Mouse (Mus musculus) lung, postnatal 4 days (tissue): ENCODE results near the gene Vax1.
A peak's percentile ranks its signal among the peaks of the same experiment; 100 is the strongest.

Source experiments
- DNase-seq, 2 experiments: peaks; one replicate each; pipeline ENCODE4 v3.0.0; 2021

Vax1 gene

GRCm38 (mm10) chr19:59169143-59169935 is 517 bp downstream of the Vax1 start:
- peak in 1 of 2 experiments; percentile 25 for DNase-seq

DNA sequence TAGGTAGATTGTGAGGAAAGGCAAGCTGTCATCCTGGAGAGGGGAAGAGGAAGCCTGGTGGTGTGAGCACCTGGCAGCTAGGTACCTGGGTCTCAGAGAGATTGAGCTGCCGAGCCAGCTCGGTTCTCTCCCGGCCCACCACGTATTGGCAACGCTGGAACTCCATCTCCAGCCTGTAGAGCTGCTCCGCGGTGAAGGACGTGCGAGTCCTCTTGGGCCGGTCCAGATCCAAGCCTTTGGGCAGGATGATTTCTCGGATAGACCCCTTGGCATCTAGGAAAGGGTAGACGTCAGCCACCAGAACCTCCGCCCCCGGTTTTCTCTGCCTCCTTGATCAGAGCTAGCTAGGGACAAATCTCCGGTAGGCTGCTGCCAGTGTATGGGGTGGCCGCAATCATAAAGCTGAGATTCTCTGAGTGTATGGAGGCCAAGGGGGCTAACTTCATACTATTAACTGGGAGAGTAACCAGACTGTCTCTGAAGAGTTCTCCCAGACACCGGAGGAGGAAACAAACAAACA is 1.4 kb downstream of the Vax1 start:
- no peak for DNase-seq

DNA sequence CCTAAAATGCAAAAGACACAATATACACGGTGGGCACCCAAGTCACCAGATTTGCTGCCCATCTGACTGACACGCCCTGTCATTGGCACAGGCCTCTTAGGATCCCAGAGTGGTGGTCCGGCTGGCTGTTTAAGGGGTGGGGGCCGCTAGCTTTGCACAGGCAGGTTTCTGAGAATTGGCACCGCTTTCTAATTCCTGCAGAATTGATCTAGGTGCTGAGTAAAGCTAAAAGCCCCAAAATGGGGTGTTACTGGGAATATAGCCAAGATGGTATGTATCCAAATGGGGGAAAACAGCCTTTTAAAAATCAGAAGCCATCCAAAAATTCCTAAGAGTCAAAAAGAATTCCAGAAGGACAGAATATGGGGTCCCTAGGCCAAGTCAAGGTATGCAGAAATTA is 2.0 kb downstream of the Vax1 start:
- DNase-seq = no peak

- DNase-seq = no peak
Measured at GRCm38 (mm10) chr19:59166879-59167278, 3.0 kb downstream of the Vax1 start.

- DNase-seq = peak in 1 of 2 experiments; percentile 31
Measured at GRCm38 (mm10) chr19:59166311-59166761, 3.5 kb downstream of the Vax1 start.

- no peak for DNase-seq
Measured at GRCm38 (mm10) chr19:59165577-59165976, 4.3 kb downstream of the Vax1 start.

DNA sequence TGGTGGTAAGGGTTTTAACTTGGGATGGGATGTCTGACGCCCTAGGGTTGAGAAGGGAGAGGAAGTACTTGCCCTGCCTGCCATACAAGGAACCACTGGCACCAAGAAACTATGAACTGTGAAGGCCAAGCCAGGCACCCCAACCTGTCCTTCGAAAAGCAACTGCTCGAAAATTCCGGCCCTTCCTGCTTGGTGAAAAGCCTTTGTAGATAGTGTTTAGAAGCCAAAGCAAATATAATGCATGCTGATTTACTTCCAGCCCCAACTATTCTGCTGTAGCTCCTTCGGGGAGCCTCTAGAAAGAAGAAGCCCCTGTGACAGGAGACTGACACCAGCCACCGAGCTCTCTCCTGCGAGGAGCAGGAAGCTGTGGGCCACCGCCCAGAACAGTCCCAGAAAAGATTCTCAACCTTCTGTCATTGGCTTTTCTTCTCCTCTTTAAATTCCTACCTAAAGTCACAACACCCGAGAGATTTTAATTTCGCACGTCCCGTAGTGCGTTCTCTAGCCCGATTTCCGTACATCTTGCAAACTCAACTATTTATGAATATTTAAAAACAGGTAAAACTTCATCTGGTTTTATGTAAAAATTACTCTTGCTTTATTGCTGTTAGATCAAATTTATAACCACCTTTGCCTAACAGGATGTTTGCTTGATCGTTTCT is 4.8 kb downstream of the Vax1 start:
- no peak for DNase-seq

- no peak for DNase-seq
Measured at GRCm38 (mm10) chr19:59164111-59164510, 5.7 kb downstream of the Vax1 start.

- DNase-seq = no peak
Measured at GRCm38 (mm10) chr19:59156702-59157101, 13.2 kb downstream of the Vax1 start.

GRCm38 (mm10) chr19:59154171-59154570 is 15.7 kb downstream of the Vax1 start:
- no peak for DNase-seq

DNA sequence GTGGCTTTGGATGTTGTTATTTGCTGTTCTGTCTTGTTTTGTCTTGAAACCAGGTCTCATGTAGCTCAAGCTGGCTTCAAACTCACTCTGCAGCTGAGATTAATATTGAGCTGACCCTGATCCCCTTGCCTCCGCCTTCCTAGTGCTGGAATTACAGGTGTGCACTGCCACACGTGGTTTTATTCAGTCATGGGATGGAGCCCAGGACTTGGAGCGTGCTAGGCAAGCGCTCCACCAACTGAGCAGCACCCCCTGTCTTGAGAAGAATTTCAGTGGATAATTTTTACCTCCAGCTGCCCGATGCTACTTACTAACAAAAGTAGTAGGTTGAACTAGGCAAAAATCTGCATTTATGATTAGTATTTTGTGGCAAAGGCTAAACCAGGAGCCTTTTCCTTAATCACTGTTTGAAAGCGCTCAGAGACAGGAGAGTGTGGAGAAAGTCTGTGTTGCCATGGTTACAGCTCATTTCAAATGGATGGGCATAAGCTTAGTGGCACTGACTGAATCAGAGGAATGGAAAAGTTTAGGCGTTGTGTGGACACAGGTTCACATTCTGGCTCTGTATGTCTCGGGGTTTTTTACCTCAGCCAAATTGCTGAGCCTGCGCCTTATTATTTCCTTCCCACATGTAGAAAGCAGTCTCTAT is 24.2 kb downstream of the Vax1 start:
- no peak for DNase-seq

- no peak for DNase-seq
Measured at GRCm38 (mm10) chr19:59145064-59145463, 24.8 kb downstream of the Vax1 start.

DNA sequence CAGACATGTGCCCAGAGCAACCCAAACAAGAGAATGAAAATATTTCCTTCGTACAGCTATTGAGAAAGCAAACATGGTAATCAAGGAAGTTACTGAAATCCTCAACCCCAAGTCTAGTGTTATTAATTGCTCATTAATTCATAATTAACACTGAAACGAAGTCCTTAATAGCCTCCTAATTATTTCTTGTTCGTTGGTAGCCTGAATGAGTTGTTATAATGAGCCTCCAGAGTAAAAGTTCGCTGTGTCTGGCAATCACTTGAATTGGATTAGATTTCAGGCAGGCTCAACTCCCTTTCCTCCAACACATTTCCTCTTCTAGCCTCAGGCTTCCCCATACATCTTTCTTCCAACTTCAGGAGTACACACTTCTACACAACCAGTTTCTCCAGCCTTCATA is 27.6 kb downstream of the Vax1 start:
- DNase-seq = no peak

DNA sequence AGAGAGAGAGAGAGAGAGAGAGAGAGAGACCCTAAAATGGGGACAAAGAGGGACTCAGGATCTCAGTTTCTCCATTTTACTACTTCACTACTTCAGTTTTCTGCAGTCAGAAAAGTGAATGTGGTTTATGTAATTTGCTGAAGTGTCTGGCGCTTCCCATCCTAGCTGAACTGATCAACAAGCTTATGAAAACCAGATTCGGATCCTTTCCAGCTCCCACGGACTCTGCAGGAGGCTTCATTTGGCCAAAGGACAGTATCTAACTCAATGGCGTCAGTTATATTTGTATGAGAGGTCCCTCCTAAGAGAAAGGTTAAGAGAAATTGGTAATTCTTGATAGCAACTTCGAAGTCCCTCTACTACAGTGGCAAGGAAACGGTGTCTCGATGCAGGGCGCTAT is 34.5 kb downstream of the Vax1 start:
- no peak for DNase-seq

DNA sequence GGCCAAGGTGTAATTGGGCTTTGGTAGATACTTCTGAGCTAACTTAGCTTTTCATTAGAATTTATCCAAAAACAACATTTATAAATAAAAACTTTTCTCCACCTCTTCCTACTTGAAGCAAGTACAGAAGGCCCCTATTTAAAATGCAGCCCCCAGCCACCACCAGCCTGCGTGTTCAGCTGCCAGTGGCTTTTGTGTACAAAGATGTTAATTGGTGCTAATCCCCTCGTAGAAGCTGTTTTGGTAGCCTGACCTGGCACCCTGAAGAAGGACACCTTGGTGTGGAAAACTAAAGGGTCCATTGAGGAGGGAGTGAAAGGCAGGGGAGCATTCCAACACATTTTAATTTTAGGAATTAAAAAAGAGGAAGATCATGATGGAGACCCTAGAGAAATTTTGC is 34.9 kb downstream of the Vax1 start:
- DNase-seq = no peak

- DNase-seq = no peak
Measured at GRCm38 (mm10) chr19:59133202-59133601, 36.7 kb downstream of the Vax1 start.

GRCm38 (mm10) chr19:59129671-59130070 is 40.2 kb downstream of the Vax1 start:
- DNase-seq = no peak

DNA sequence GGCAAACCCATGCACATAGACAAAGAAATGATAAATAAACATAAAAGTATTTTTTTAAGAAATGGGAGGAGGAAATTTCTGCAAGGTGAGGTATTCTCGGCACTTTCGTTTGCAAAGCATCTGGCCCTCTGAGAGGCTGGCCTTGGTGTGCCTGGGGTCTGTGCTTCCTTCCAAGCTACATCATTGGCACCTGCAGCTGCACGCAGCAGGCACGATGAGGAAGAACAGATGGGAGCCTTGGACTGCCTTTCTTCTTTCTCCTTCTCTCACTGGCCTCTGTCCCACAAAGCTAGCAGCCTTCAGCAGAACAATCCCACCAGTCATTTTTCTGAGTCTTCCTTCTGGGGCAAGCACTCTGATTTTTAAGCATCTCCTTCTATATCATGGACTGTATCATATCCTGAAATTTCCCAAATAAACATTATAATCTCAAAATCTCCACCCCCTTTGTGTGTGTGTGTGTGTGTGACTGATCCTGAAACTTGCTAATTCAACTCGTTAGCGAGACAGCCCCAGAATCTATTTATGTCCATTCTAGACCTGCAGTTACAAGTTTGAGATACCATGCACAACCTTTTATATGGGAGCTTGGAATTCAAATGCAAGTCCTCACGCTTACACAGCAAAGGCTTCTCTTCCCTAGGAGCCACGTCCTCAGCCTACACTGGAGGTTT is 41.2 kb downstream of the Vax1 start:
- no peak for DNase-seq

GRCm38 (mm10) chr19:59127424-59127823 is 42.4 kb downstream of the Vax1 start:
- DNase-seq = no peak
